Mouse (Mus musculus) bone marrow macrophage, adult 2 months (primary cell): ENCODE measurements around the gene Cntnap4.

ENCODE experiments used
- CTCF ChIP-seq: IDR thresholded peaks from 2 replicates; pipeline ENCODE4 v1.5.1; 2012; ENCODE audit warnings: low read depth, mild to moderate bottlenecking, low read length, moderate library complexity
- POLR2A ChIP-seq: IDR thresholded peaks from 2 replicates; pipeline ENCODE4 v1.6.1; 2012; ENCODE audit warnings: mild to moderate bottlenecking, low read depth, low read length, borderline replicate concordance

- no peak for TF ChIP-seq CTCF
- no peak for TF ChIP-seq POLR2A
These were observed 58.9 kb downstream of the Cntnap4 start for GRCm38 (mm10) chr8:112628791-112629190.
